Mouse (Mus musculus): ENCODE data around the gene Lrrc2.

GRCm38 (mm10) chr9:110935941-110936340 is 15.4 kb upstream of the Lrrc2 start:
- no peak for TF ChIP-seq CTCF (IDR thresholded peaks at IDR 0.05; ENCODE audit: borderline replicate concordance, control insufficient read depth, extremely low read depth, insufficient read depth, low read length, poor library complexity)
- no peak for TF ChIP-seq POLR2A (IDR thresholded peaks at IDR 0.05; ENCODE audit: control insufficient read depth, extremely low read depth, insufficient read depth, low read length, poor library complexity)
